Mouse (Mus musculus) CH12.LX (cell line): ENCODE measurements around the gene Abr. TPM values are rescaled to one million over a fixed set of nuclear protein-coding genes. Genes with fewer than 3 reads are reported as not detected.

ENCODE experiments used
- DNase-seq: peaks from one replicate; pipeline ENCODE4 v3.0.0-alpha.2; 2013; ENCODE audit errors: extremely low read depth
- H3K27ac ChIP-seq: 2 replicates; pipeline ENCODE4 v1.5.1; 2012; ENCODE audit warnings: low read depth, mild to moderate bottlenecking, control low read depth, moderate library complexity; ENCODE audit not compliant: insufficient read depth
- H3K27me3 ChIP-seq: replicated peaks from 2 replicates; pipeline ENCODE3; 2012; ENCODE audit warnings: inconsistent platforms
- H3K36me3 ChIP-seq, 2 experiments: replicated peaks in 1 of 2; 2 replicates each; pipeline versions ENCODE3 to v1.6.1; 2012; ENCODE audit warnings: inconsistent platforms in 1 of 2, low read length in 1 of 2, mild to moderate bottlenecking in 1 of 2, mixed read lengths in 1 of 2, moderate library complexity in 1 of 2; ENCODE audit not compliant: control insufficient read depth in 1 of 2, insufficient read depth in 1 of 2
- H3K4me1 ChIP-seq, 2 experiments: 2 replicates each; pipeline ENCODE4 v1.6.1; 2012; ENCODE audit warnings: inconsistent platforms in 1 of 2, moderate library complexity in 1 of 2; ENCODE audit not compliant: insufficient read depth in 2 of 2, control insufficient read depth in 1 of 2
- H3K4me2 ChIP-seq: 2 replicates; pipeline ENCODE4 v1.6.1; 2012; ENCODE audit warnings: low read depth, mild to moderate bottlenecking, control low read depth; ENCODE audit not compliant: poor library complexity, insufficient read depth, severe bottlenecking
- H3K4me3 ChIP-seq, 3 experiments: fragments of 150-350 bp in 1 of 3; sonication (generic) in 1 of 3; replicated peaks in 1 of 3; 2 replicates each; pipeline versions ENCODE3 to v1.5.1; 2011 to 2012; ENCODE audit warnings: low read depth in 2 of 3, low read length in 2 of 3, mild to moderate bottlenecking in 2 of 3, moderate library complexity in 2 of 3, control low read depth in 1 of 3, improper control_type of control experiment in 1 of 3, inconsistent platforms in 1 of 3, mixed read lengths in 1 of 3; ENCODE audit not compliant: poor library complexity in 1 of 3
- H3K79me2 ChIP-seq: replicated peaks from 2 replicates; pipeline ENCODE4 v1.6.1; 2012; ENCODE audit warnings: mild to moderate bottlenecking, moderate library complexity; ENCODE audit not compliant: control insufficient read depth, poor library complexity, insufficient read depth, severe bottlenecking; ENCODE audit errors: extremely low read depth
- H3K9ac ChIP-seq: 2 replicates; pipeline ENCODE4 v1.6.1; 2012; ENCODE audit warnings: low read depth, mild to moderate bottlenecking, control low read depth, moderate library complexity; ENCODE audit not compliant: insufficient read depth
- H3K9me3 ChIP-seq: replicated peaks from 2 replicates; pipeline ENCODE3; 2012; ENCODE audit warnings: low read length, inconsistent platforms, mixed read lengths
- BHLHE40 ChIP-seq: IDR thresholded peaks from 2 replicates; pipeline ENCODE4 v1.6.1; 2011; ENCODE audit warnings: mild to moderate bottlenecking, low read depth, low read length, improper control_type of control experiment
- CHD1 ChIP-seq: IDR thresholded peaks from 2 replicates; pipeline ENCODE4 v1.6.1; 2012; ENCODE audit warnings: low read depth, low read length, improper control_type of control experiment, inconsistent platforms
- E2F4 ChIP-seq: IDR thresholded peaks from 2 replicates; pipeline ENCODE4 v1.6.1; 2011; ENCODE audit warnings: low read depth, low read length, improper control_type of control experiment; ENCODE audit not compliant: insufficient replicate concordance
- EP300 ChIP-seq: IDR thresholded peaks from 2 replicates; pipeline ENCODE4 v1.6.1; 2011; ENCODE audit warnings: low read length, improper control_type of control experiment
- HCFC1 ChIP-seq: IDR thresholded peaks from 2 replicates; pipeline ENCODE4 v1.6.1; 2012; ENCODE audit warnings: low read depth, mild to moderate bottlenecking, inconsistent platforms, low read length, improper control_type of control experiment
- IRF4 ChIP-seq: IDR thresholded peaks from 2 replicates; pipeline ENCODE4 v1.6.1; 2014; ENCODE audit warnings: low read depth, mild to moderate bottlenecking, inconsistent platforms, low read length, improper control_type of control experiment
- JUN ChIP-seq: IDR thresholded peaks from 2 replicates; pipeline ENCODE4 v1.6.1; 2011; ENCODE audit warnings: low read depth, mild to moderate bottlenecking, low read length, improper control_type of control experiment, moderate library complexity; ENCODE audit not compliant: insufficient read depth
- JUND ChIP-seq: conservative IDR thresholded peaks from 2 replicates; pipeline ENCODE4 v1.6.1; 2011; ENCODE audit warnings: low read depth, low read length, improper control_type of control experiment
- KAT2A ChIP-seq: IDR thresholded peaks from 2 replicates; pipeline ENCODE4 v1.6.1; 2012; ENCODE audit warnings: low read length, improper control_type of control experiment, inconsistent platforms; ENCODE audit not compliant: insufficient replicate concordance
- MAX ChIP-seq: IDR thresholded peaks from 2 replicates; pipeline ENCODE4 v1.6.1; 2011; ENCODE audit warnings: low read length, improper control_type of control experiment
- NELFE ChIP-seq: IDR thresholded peaks from 2 replicates; pipeline ENCODE4 v1.6.1; 2011; ENCODE audit warnings: low read depth, low read length, improper control_type of control experiment
- NRF1 ChIP-seq: IDR thresholded peaks from 2 replicates; pipeline ENCODE4 v1.6.1; 2014; ENCODE audit warnings: low read depth, mild to moderate bottlenecking, inconsistent platforms, low read length, improper control_type of control experiment, moderate library complexity
- POLR2A ChIP-seq: IDR thresholded peaks from 2 replicates; pipeline ENCODE4 v1.6.1; 2011; ENCODE audit warnings: low read depth, mild to moderate bottlenecking, improper control_type of control experiment, low read length
- RCOR1 ChIP-seq: conservative IDR thresholded peaks from 2 replicates; pipeline ENCODE4 v1.6.1; 2012; ENCODE audit warnings: low read depth, mild to moderate bottlenecking, inconsistent platforms, low read length, improper control_type of control experiment
- SIN3A ChIP-seq: IDR thresholded peaks from 2 replicates; pipeline ENCODE4 v1.6.1; 2012; ENCODE audit warnings: low read length, improper control_type of control experiment, inconsistent platforms
- SMC3 ChIP-seq: IDR thresholded peaks from 2 replicates; pipeline ENCODE4 v1.6.1; 2011; ENCODE audit warnings: low read depth, low read length, improper control_type of control experiment
- TBP ChIP-seq: conservative IDR thresholded peaks from 2 replicates; pipeline ENCODE4 v1.6.1; 2011; ENCODE audit warnings: low read depth, low read length, improper control_type of control experiment
- TCF12 ChIP-seq: IDR thresholded peaks from 2 replicates; pipeline ENCODE4 v1.6.1; 2014; ENCODE audit warnings: low read depth, mild to moderate bottlenecking, inconsistent platforms, low read length, improper control_type of control experiment
- UBTF ChIP-seq: IDR thresholded peaks from 2 replicates; pipeline ENCODE4 v1.6.1; 2012; ENCODE audit warnings: low read depth, mild to moderate bottlenecking, inconsistent platforms, low read length, improper control_type of control experiment, moderate library complexity
- ZC3H11A ChIP-seq: IDR thresholded peaks from 2 replicates; pipeline ENCODE4 v1.6.1; 2012; ENCODE audit warnings: low read depth, mild to moderate bottlenecking, inconsistent platforms, low read length, improper control_type of control experiment
- ZKSCAN1 ChIP-seq: IDR thresholded peaks from 2 replicates; pipeline ENCODE4 v1.6.1; 2012; ENCODE audit warnings: low read depth, inconsistent platforms, low read length, improper control_type of control experiment, borderline replicate concordance
- ZMIZ1 ChIP-seq: IDR thresholded peaks from 2 replicates; pipeline ENCODE4 v1.6.1; 2012; ENCODE audit warnings: low read depth, mild to moderate bottlenecking, inconsistent platforms, low read length, improper control_type of control experiment
- ZNF384 ChIP-seq: IDR thresholded peaks from 2 replicates; pipeline ENCODE4 v1.6.1; 2012; ENCODE audit warnings: low read depth, low read length, improper control_type of control experiment, inconsistent platforms
- dilution Hi-C: fragments of 300-500 bp; cut with MboI; formaldehyde crosslinking; loops from 2 replicates; pipeline ENCODE4 v1.14.3; 2020; ENCODE audit warnings: low sequenced_read_pairs; ENCODE audit not compliant: extremely low pct_unique_long_range_greater_than_20kb, extremely low pct_ligation_motif_present
- in situ Hi-C: fragments of 300-500 bp; cut with MboI; formaldehyde crosslinking; loops from 3 replicates; pipeline ENCODE4 v1.14.3; 2019; ENCODE audit warnings: low sequenced_read_pairs, low pct_ligation_motif_present, low pct_unique_long_range_greater_than_20kb, mixed read lengths
- polyA plus RNA-seq: library from polyadenylated mRNA; unstranded; fragments of >175 nt; gene quantifications from 2 replicates; pipeline ENCODE4 v1.2.1, GENCODE M21; 2012; ENCODE audit warnings: low read depth; ENCODE audit not compliant: insufficient read length
- total RNA-seq, 2 experiments: library from RNA; depleted of rRNA; stranded (reverse); fragments of 300-350 nt in 1 of 2; fragments of >200 nt in 1 of 2; gene quantifications; 2 replicates each; pipeline ENCODE4 v1.2.3; 2012 to 2014

Abr gene
- total and polyA plus RNA-seq, 3 experiments: 21.0 to 49.5 (median 37.4) TPM

GRCm38 (mm10) chr11:76418423-76418822, 203.7 kb downstream of the Abr start:
- Histone ChIP-seq H3K36me3 (peaks cover 86 to 99% of the 10 kb centered on the region in 2 experiments), H3K27ac (no peak overlapping the region), H3K4me3 (no peak overlapping the region), H3K9ac (no peak overlapping the region), H3K79me2 (no peaks in the 10 kb centered on the region), H3K4me2 (no peak overlapping the region), H3K4me1 (no peaks in the 10 kb centered on the region), H3K27me3 (no peaks in the 10 kb centered on the region), H3K9me3 (no peaks in the 10 kb centered on the region)
- dilution Hi-C loops: no loop called here
- no peak for DNase-seq
- in situ Hi-C loops: no loop called here
- TF ChIP-seq TBP (no peak), ZC3H11A (no peak), E2F4 (no peak), TCF12 (no peak), CHD1 (no peak), BHLHE40 (no peak), IRF4 (no peak), HCFC1 (no peak), JUND (no peak), ZNF384 (no peak)

GRCm38 (mm10) chr11:76415985-76416384, 206.1 kb downstream of the Abr start:
- dilution Hi-C loops: no loop called here
- in situ Hi-C loops: no loop called here
- Histone ChIP-seq H3K27ac (no peak overlapping the region), H3K4me2 (no peak overlapping the region), H3K4me3 (no peak overlapping the region), H3K36me3 (peaks cover 82 to 96% of the 10 kb centered on the region in 2 experiments), H3K79me2 (no peaks in the 10 kb centered on the region), H3K9me3 (no peaks in the 10 kb centered on the region), H3K27me3 (no peaks in the 10 kb centered on the region), H3K9ac (no peak overlapping the region), H3K4me1 (no peaks in the 10 kb centered on the region)
- no peak for TF ChIP-seq JUN
- TF ChIP-seq EP300: no peak
- no peak for TF ChIP-seq NRF1
- no peak for TF ChIP-seq SIN3A
- TF ChIP-seq SMC3: no peak
- TF ChIP-seq UBTF: no peak
- TF ChIP-seq RCOR1: no peak
- TF ChIP-seq ZKSCAN1: no peak
- TF ChIP-seq CHD1: no peak
- no peak for TF ChIP-seq MAX
- no peak for TF ChIP-seq NELFE
- no peak for TF ChIP-seq BHLHE40
- TF ChIP-seq TCF12: no peak
- no peak for TF ChIP-seq ZMIZ1
- no peak for TF ChIP-seq JUND
- TF ChIP-seq POLR2A: no peak
- no peak for TF ChIP-seq KAT2A
- no peak for DNase-seq
